Comparison of ENCODE assay signal across 8 mouse cellular contexts in the genomic region with DNA sequence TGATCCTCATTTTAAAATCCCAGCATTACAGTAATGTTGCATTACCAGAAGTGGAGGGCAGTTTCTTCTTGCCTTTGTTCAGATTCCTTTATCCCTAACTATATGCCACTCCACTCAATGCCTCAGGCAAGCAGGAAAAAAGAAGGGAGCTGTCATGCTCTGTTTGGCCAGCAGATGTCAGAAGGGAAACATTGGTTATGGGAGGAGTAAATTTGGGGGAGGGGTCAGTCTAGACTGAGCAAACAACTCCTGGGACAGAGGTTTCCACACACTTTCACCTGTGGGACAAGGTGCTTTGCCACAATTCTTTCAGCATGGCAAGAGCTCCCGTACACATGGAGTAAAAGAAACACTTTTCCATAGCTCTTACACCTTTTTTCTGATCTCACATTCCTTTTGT. TPM values are rescaled to one million over a fixed set of nuclear protein-coding genes. Genes with fewer than 3 reads are reported as not detected.
DNase-seq lines count a peak whose midpoint lies in the region; ATAC-seq lines count a peak whose summit lies in the region.
"Had no signal": no experiment of that assay in that cellular context is flagged by ENCODE, and none has a peak within 500 bp of the region (broad histone marks: within the 10 kb centered on the region; RNA-seq: fewer than 3 reads in every experiment).

No protein-coding gene starts in this region.

- WGBS in liver, embryonic 12.5 days (ENCODE audit: insufficient replicate concordance) = 50% methylated on average over 1 of the region's 1 CpGs

- no peak overlapping the region for H3K4me3 ChIP-seq in liver, embryonic 12.5 days

- ATAC-seq in liver, embryonic 12.5 days = no peak
- ATAC-seq: midbrain, embryonic 16.5 days had no signal

- no peak overlapping the region for H3K4me2 ChIP-seq in liver, embryonic 12.5 days

- H3K9me3 ChIP-seq in liver, embryonic 12.5 days (replicated peaks) = no peaks in the 10 kb centered on the region

- H3K9ac ChIP-seq in liver, embryonic 12.5 days = no peak overlapping the region

- no peaks in the 10 kb centered on the region for H3K4me1 ChIP-seq in liver, embryonic 12.5 days

- no peak overlapping the region for H3K27ac ChIP-seq in liver, embryonic 12.5 days

- no peaks in the 10 kb centered on the region for H3K27me3 ChIP-seq in liver, embryonic 12.5 days (replicated peaks)

- peak; percentile 10 for DNase-seq in liver
- DNase-seq in adrenal gland, adult 2 months = peak; percentile 20
- peak; percentile 14 to 30 for DNase-seq in kidney, postnatal 4 days
- peak; percentile 39 for DNase-seq in retina, postnatal 1 day
- DNase-seq in thymus, postnatal 0 days (ENCODE audit: low spot score) = no peak
- DNase-seq in right cerebral cortex, postnatal 14 days = no peak

- H3K36me3 ChIP-seq in liver, embryonic 12.5 days = no peaks in the 10 kb centered on the region

RNA-seq across cellular contexts. Expression of gene Vmn2r9, which starts 16.2 kb away (rescaled TPM):
- not detected in 2 replicates for polyA plus RNA-seq in liver, embryonic 12.5 days (2016; fragmentation: Nextera tagmentation; extraction: Ambion mirVana)
- not detected for total RNA-seq in adrenal gland, adult 2 months (2021)
- polyA plus RNA-seq in adrenal gland, adult 2 months (2012; rRNA removed) = not detected in 2 replicates
- not detected in 2 replicates for polyA plus RNA-seq in thymus, postnatal 0 days (2015; fragmentation: Nextera tagmentation; extraction: Ambion mirVana)
- polyA plus RNA-seq: midbrain, embryonic 16.5 days had no signal

RNA-seq across cellular contexts. Expression of gene Vmn2r8, which starts 27.5 kb away (rescaled TPM):
- polyA plus RNA-seq in liver, embryonic 12.5 days (2016; fragmentation: Nextera tagmentation; extraction: Ambion mirVana) = not detected in 2 replicates
- not detected for total RNA-seq in adrenal gland, adult 2 months (2021)
- not detected in 2 replicates for polyA plus RNA-seq in adrenal gland, adult 2 months (2012; rRNA removed)
- polyA plus RNA-seq in thymus, postnatal 0 days (2015; fragmentation: Nextera tagmentation; extraction: Ambion mirVana) = not detected in 2 replicates
- polyA plus RNA-seq: midbrain, embryonic 16.5 days had no signal

RNA-seq across cellular contexts. Expression of gene Tmed11, which starts 41.0 kb away (rescaled TPM):
- not detected in 2 replicates for polyA plus RNA-seq in liver, embryonic 12.5 days (2016; fragmentation: Nextera tagmentation; extraction: Ambion mirVana)
- total RNA-seq in adrenal gland, adult 2 months (2021) = not detected
- polyA plus RNA-seq in adrenal gland, adult 2 months (2012; rRNA removed) = not detected in 2 replicates
- polyA plus RNA-seq in thymus, postnatal 0 days (2015; fragmentation: Nextera tagmentation; extraction: Ambion mirVana) = not detected in 2 replicates
- polyA plus RNA-seq: midbrain, embryonic 16.5 days had no signal

Comparison
In these comparisons a context has a peak if more than half of its experiments do, and no peak if none do; other contexts are left out.
1. DNase-seq: peak in liver (single experiment), adrenal gland, adult 2 months (single experiment), kidney, postnatal 4 days (2 of 2) and retina, postnatal 1 day (single experiment); none in thymus, postnatal 0 days (single experiment) and right cerebral cortex, postnatal 14 days (single experiment).